Mouse (Mus musculus) hindbrain, embryonic 16.5 days (tissue): Measurements from ENCODE around the gene Osbp2. TPM values are rescaled to one million over a fixed set of nuclear protein-coding genes. Genes with fewer than 3 reads are reported as not detected.
A peak's percentile ranks its signal among the peaks of the same experiment; 100 is the strongest.
"Not testable (repeated sequence)": the region's sequence is repeated elsewhere in the genome, so short reads cannot be mapped to it uniquely, and the experiment has no call there.

Source experiments
- ATAC-seq: fragments of 200-750 bp; cut with Nextera tagmentation; 2 replicates; pipeline ENCODE4 v1.8.0; 2017; ENCODE audit warnings: moderate TSS enrichment, moderate library complexity
- H3K27ac ChIP-seq: fragments of 300-500 bp; sonication (generic); 2 replicates; pipeline ENCODE4 v1.5.1; 2014; ENCODE audit warnings: low read depth, mild to moderate bottlenecking, control low read depth, low read length, moderate library complexity
- H3K27me3 ChIP-seq: fragments of 300-500 bp; sonication (generic); replicated peaks from 2 replicates; pipeline ENCODE4 v1.6.1; 2014; ENCODE audit warnings: low read length; ENCODE audit not compliant: control insufficient read depth, insufficient read depth
- H3K36me3 ChIP-seq: fragments of 300-500 bp; sonication (generic); 2 replicates; pipeline ENCODE4 v1.6.1; 2014; ENCODE audit warnings: mild to moderate bottlenecking, low read length, moderate library complexity, mixed read lengths; ENCODE audit not compliant: control insufficient read depth, insufficient read depth
- H3K4me1 ChIP-seq: fragments of 300-500 bp; sonication (generic); 2 replicates; pipeline ENCODE4 v1.6.1; 2014; ENCODE audit warnings: low read depth, low read length; ENCODE audit not compliant: control insufficient read depth, insufficient read depth
- H3K4me2 ChIP-seq: fragments of 300-500 bp; sonication (generic); 2 replicates; pipeline ENCODE4 v1.6.1; 2014; ENCODE audit warnings: mild to moderate bottlenecking, low read length, control low read depth, moderate library complexity
- H3K4me3 ChIP-seq: fragments of 300-500 bp; sonication (generic); 2 replicates; pipeline ENCODE4 v1.5.1; 2014; ENCODE audit warnings: mild to moderate bottlenecking, low read length, control low read depth, moderate library complexity
- H3K9ac ChIP-seq: fragments of 300-500 bp; sonication (generic); 2 replicates; pipeline ENCODE4 v1.6.1; 2014; ENCODE audit warnings: low read depth, mild to moderate bottlenecking, control low read depth, low read length, moderate library complexity
- H3K9me3 ChIP-seq: fragments of 300-500 bp; sonication (generic); 2 replicates; pipeline ENCODE4 v1.6.1; 2014; ENCODE audit warnings: mild to moderate bottlenecking, low read length, moderate library complexity; ENCODE audit not compliant: control insufficient read depth
- WGBS: fragments of 180-500 bp; shearing (Covaris S2); extraction: QIAGEN DNeasy Blood & Tissue Kit; methylation state at CpG from one replicate; pipeline ENCODE4 v1.1.7; 2014; 5-methylcytosine and 5-hydroxymethylcytosine counted together
- polyA plus RNA-seq: library from polyadenylated mRNA; unstranded; fragments of >200 nt; fragmentation: Nextera tagmentation; extraction: Ambion mirVana; gene quantifications from 2 replicates; pipeline ENCODE4 v1.2.1, GENCODE M21; 2015

Osbp2 gene
- 34.8 and 36.2 TPM in 2 replicates for polyA plus RNA-seq

DNA sequence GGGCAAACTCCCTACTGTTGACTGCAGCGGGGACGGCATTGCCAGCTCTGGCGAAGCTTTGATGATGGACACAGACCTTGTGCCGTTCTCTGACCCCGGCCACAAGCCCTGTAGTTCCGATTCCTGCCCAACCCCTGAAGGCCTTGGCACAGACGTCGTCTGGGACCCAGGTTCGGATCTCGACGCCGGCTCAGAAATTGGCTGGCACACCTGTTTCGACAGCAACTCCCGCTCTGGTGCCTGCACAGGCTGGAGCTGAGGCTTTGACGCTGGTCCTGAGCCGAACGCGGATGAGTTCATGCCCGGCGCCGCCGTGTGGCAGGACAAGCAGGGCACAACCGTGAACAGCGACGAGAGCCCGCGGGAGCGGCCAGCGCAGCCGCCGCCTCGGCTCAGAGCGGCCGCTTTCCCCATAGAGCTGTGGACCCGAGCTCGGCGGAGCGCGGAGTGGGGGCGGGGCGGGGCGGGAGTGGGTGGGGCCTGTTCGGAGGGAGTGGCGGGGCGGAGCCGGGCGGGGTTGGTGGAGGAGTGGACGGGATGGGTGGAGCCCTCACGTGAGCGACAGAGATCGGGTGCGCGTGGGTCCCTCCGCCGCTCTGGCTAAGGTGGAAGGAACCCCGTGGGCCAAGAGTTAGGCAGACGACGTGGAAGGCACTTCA is at the start of gene Osbp2:
Osbp2 (minus strand) TSS at position 450 of the 659 bp plus-strand sequence.
- H3K4me2 ChIP-seq, result peak within 1 kb of the TSS; percentile 72
- peaks cover 8% of the 10 kb centered on the region for H3K4me1 ChIP-seq
- peak within 1 kb of the TSS; percentile 54 for H3K4me3 ChIP-seq
- no peaks in the 10 kb centered on the region for H3K27me3 ChIP-seq
- H3K27ac ChIP-seq, result peak within 1 kb of the TSS; percentile 40; the same call in 1 of the 2 replicates
- H3K9me3 ChIP-seq, result no peaks in the 10 kb centered on the region
- WGBS, result 5% methylated on average over 37 of the region's 58 CpGs
- peak within 1 kb of the TSS; percentile 66 for H3K9ac ChIP-seq
- peak; percentile 91 for ATAC-seq
- H3K36me3 ChIP-seq, result no peaks in the 10 kb centered on the region

DNA sequence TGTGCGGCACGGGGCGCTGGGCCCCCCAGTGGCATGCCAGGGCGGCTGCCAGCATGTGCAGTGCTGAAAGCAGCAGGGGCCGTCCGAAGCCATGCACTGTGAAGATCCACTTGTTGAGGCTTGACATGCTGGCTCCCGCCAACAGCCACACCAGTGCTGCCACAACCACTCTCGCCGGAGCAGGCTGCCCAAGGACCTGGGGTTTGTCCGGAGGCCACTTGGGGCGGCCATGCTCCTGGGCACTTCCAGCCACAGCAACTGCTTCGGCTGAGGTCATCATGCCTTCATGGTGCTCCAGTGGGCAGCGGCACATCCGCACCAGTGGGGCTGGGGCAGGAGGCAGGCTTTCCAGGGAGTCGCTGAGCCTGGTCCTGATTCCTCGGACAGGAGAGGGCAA is 49.2 kb upstream of the Osbp2 start:
- Histone ChIP-seq H3K4me3 (peak overlapping the region; percentile 78), H3K9me3 (no peaks in the 10 kb centered on the region), H3K27me3 (no peaks in the 10 kb centered on the region), H3K36me3 (no peaks in the 10 kb centered on the region), H3K9ac (peak overlapping the region; percentile 79), H3K4me1 (peaks cover 49% of the 10 kb centered on the region), H3K4me2 (peak overlapping the region; percentile 94), H3K27ac (peak overlapping the region; percentile 88)
- WGBS, result 3% methylated on average over 16 of the region's 16 CpGs
- ATAC-seq, result peak; percentile 18

- peaks cover under 1% of the 10 kb centered on the region; the same call in 1 of the 2 replicates for H3K36me3 ChIP-seq
- H3K9me3 ChIP-seq, result no peaks in the 10 kb centered on the region
- ATAC-seq, result peak; percentile 13
- H3K4me1 ChIP-seq, result peaks cover 49% of the 10 kb centered on the region
- peak overlapping the region; percentile 88 for H3K27ac ChIP-seq
- H3K9ac ChIP-seq, result peak overlapping the region; percentile 79
- no peaks in the 10 kb centered on the region for H3K27me3 ChIP-seq
- H3K4me2 ChIP-seq, result peak overlapping the region; percentile 94
- 10% methylated on average over 19 of the region's 19 CpGs for WGBS
- peak overlapping the region; percentile 78 for H3K4me3 ChIP-seq
Observed at GRCm38 (mm10) chr11:3912100-3912874, 48.6 kb upstream of the Osbp2 start.

DNA sequence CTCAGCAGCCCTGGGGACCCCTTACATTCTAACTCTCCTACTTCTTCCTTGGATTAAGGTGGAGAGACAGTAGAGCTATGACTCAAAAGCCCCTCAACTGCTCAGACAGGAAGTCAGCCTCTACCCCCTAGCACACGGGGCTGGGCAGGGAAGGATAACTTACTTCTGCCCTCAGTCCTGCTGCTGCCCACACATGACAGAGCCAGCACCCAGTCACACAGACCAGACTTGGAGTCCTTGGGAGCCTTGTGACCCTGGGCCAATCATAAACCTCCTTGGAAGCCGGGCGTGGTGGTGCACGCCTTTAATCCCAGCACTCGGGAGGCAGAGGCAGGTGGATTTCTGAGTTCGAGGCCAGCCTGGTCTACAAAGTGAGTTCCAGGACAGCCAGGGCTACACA is 47.7 kb upstream of the Osbp2 start:
- ATAC-seq, H3K27me3 ChIP-seq, H3K9ac ChIP-seq, H3K27ac ChIP-seq, H3K9me3 ChIP-seq, H3K36me3 ChIP-seq: not testable (repeated sequence)
- H3K4me3 ChIP-seq, result peak overlapping the region; percentile 24
- H3K4me1 ChIP-seq, result peaks cover 49% of the 10 kb centered on the region
- WGBS, result 91% methylated on average over 5 of the region's 6 CpGs
- H3K4me2 ChIP-seq, result peak overlapping the region; percentile 94

DNA sequence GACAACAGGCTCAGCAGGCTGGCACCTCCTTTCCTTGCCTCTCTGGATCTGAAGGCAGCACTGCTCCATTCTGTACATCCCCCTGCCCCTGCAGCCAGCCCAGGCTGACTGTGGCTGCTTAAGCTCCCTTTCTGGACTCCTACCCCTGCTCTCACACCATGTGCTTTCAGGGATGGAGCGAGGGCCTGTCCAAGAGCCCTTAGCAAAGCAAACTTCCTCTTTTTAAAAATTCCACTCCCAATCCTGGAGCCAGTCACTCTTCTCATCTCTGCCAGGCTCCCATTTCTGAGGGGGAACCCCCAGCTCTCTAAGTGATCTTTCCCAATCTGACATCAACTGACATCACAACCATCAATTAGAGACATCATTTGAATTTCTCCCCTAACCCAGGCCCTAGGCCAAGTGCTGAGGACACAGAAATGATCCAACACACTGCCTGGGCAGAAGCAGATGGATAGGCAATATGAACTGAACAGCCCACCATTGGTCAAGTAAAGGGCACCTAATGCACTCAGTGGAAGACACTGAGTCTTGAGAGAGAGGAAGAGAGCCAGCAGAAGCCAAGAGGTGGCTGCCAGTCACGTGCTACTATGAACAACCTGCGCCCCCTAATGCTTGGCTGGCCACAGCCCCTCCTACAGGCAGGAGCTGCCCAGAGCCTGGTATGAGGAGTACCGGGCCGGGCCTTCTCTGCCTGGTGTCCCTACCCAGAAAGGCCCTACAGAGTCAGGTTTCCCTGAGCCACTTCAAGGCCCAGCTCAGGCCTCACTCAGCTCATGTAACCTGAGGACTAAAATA is 47.0 kb upstream of the Osbp2 start:
- Histone ChIP-seq H3K4me1 (peaks cover 49% of the 10 kb centered on the region), H3K27ac (no peak overlapping the region), H3K4me2 (peak overlapping the region; percentile 94), H3K4me3 (peak overlapping the region; percentile 24), H3K9ac (peak overlapping the region; percentile 43), H3K36me3 (peaks cover 3% of the 10 kb centered on the region; the same call in 1 of the 2 replicates), H3K27me3 (no peaks in the 10 kb centered on the region), H3K9me3 (no peaks in the 10 kb centered on the region)
- no peak for ATAC-seq
- WGBS, result 58% methylated on average over 5 of the region's 5 CpGs

DNA sequence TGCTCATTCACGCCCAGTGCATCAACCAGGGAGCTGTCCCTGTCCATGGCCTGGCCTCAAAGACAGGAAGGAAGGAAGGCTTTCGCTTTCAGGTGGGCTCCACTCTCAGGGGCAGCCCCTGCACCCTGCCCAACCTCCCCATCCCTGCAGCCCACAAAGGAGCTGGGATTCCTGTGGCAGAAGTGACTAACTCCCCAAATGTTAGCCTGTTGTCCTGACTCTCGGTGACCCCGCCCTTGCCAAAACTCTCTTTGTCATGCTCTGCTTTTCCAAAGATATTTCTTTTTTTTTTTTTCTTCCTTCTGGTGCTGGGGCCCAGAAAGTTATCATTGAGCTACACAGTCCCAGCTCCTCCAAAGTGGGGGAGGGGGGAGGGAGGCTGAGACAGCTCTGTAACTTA is 45.5 kb upstream of the Osbp2 start:
- Histone ChIP-seq H3K4me2 (peak overlapping the region; percentile 25), H3K9me3 (no peaks in the 10 kb centered on the region), H3K9ac (no peak overlapping the region), H3K27me3 (no peaks in the 10 kb centered on the region), H3K27ac (no peak overlapping the region), H3K4me3 (no peak overlapping the region), H3K4me1 (peaks cover 46% of the 10 kb centered on the region), H3K36me3 (peaks cover 3% of the 10 kb centered on the region; the same call in 1 of the 2 replicates)
- WGBS, result 94% methylated on average over 4 of the region's 4 CpGs
- no peak for ATAC-seq

DNA sequence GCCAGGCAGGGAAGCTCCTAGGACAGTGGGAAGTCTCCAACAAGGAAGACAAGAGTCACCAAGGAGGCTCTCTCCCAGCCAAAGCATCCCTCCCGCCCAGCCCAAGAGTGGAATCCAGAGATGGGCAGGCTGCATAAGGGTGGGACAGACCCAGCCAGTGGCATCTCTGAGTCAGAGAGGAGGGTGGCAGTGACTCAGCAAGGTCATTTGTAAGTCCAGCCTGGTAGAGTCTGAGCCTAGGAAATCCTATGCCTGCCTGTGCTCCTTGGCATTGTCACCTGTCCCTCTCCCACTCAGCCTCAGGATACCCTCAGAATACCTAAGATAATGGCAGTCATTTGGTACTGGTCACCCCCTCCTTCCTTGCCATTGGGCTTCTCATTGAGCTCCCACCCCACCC is 41.7 kb upstream of the Osbp2 start:
- ATAC-seq, result no peak
- WGBS, result 100% methylated on average over 1 of the region's 1 CpGs
- peaks cover 21% of the 10 kb centered on the region for H3K4me1 ChIP-seq

GRCm38 (mm10) chr11:3904673-3905072 is 41.0 kb upstream of the Osbp2 start:
- Histone ChIP-seq H3K9ac (no peak overlapping the region), H3K4me2 (no peak overlapping the region), H3K36me3 (peaks cover 3% of the 10 kb centered on the region; the same call in 1 of the 2 replicates), H3K27me3 (no peaks in the 10 kb centered on the region), H3K4me1 (peaks cover 13% of the 10 kb centered on the region), H3K9me3 (no peaks in the 10 kb centered on the region), H3K4me3 (no peak overlapping the region), H3K27ac (no peak overlapping the region)
- 78% methylated on average over 6 of the region's 6 CpGs for WGBS
- no peak for ATAC-seq

More for the DNA sequence above, 41.7 kb upstream of the Osbp2 start:
- Histone ChIP-seq H3K4me3 (no peak overlapping the region), H3K27me3 (no peaks in the 10 kb centered on the region), H3K27ac (no peak overlapping the region), H3K9ac (no peak overlapping the region), H3K4me2 (no peak overlapping the region), H3K36me3 (peaks cover 3% of the 10 kb centered on the region; the same call in 1 of the 2 replicates), H3K9me3 (no peaks in the 10 kb centered on the region)
